Mouse (Mus musculus): ENCODE data around the gene Npsr1. TPM values are rescaled to one million over a fixed set of nuclear protein-coding genes. Genes with fewer than 3 reads are reported as not detected.

Gene Npsr1
- polyA plus RNA-seq, 2 experiments, result 0.02 to 0.13 TPM

DNA sequence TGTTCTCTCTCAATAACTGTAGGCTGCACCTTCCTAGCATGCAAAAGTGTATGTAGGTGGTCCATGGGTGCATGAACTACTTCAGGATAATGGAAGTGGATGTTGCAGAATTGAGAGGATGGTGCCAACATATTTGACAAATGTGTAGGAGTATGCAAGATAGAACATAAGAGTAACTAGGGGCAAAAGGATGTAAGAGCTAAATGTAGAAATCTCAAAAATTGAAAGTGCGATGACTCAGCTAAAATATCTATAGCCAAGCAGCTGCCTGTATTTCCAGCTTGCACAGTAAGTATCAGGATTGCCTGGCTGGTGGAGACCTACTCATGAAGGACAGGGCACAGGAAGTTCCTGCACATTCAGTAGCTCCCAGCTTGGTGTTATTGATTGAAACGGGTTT, 46.5 kb downstream of the Npsr1 start:
- H3K9ac ChIP-seq (replicated peaks), result no peak overlapping the region
- DNase-seq (ENCODE audit: low read depth in 3 of 3, low spot score in 3 of 3) (no peak), ATAC-seq (ENCODE audit: insufficient read depth) (no peak)
- WGBS (ENCODE audit: insufficient replicate concordance), result 66% methylated on average over 2 of the region's 2 CpGs
- H3K27ac ChIP-seq, result no peak overlapping the region
- H3K27me3 ChIP-seq (ENCODE audit: control insufficient read depth, insufficient read depth, low read length), result no peaks in the 10 kb centered on the region
- H3K4me2 ChIP-seq (ENCODE audit: low read depth), result no peak overlapping the region
- TF ChIP-seq CTCF (IDR thresholded peaks at IDR 0.05; ENCODE audit: low read depth), result no peak
- TF ChIP-seq EP300 (IDR thresholded peaks at IDR 0.05; ENCODE audit: low read depth), result no peak
- H3K4me1 ChIP-seq (replicated peaks; ENCODE audit: control insufficient read depth in 2 of 2, insufficient read depth in 2 of 2, low read length in 1 of 2), result no peaks in the 10 kb centered on the region
- no peaks in the 10 kb centered on the region for H3K9me3 ChIP-seq (ENCODE audit: control insufficient read depth, low read length)
- no peak overlapping the region for H3K4me3 ChIP-seq (ENCODE audit: insufficient read depth in 1 of 2, low read depth in 2 of 2, low read length in 2 of 2)
- no peaks in the 10 kb centered on the region for H3K36me3 ChIP-seq (replicated peaks; ENCODE audit: control insufficient read depth, insufficient read depth, low read depth)

DNA sequence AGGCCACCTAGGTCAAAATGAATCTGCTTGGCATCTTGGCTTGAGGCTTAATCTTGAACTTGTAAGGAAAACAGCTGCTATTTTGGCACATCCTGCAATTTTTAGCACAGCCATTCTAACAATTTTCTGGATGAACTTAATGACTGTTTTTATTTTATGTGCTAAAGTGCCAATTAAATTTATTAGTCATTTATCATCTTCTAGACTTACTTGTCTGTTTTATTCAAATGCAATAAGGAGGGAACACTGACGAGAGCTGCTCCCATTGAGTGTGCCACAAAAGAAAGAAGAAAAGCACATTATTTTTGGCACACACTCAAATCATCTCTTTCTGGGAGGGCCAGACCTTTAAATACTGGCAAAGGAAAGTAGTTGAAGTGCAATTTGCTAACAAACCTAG, 59.4 kb downstream of the Npsr1 start:
- no peaks in the 10 kb centered on the region for H3K4me1 ChIP-seq (replicated peaks; ENCODE audit: control insufficient read depth in 2 of 2, insufficient read depth in 2 of 2, low read length in 1 of 2)
- H3K27me3 ChIP-seq (ENCODE audit: control insufficient read depth, insufficient read depth, low read length), result no peaks in the 10 kb centered on the region
- ATAC-seq (ENCODE audit: insufficient read depth), result no peak
- H3K4me3 ChIP-seq (ENCODE audit: insufficient read depth in 1 of 2, low read depth in 2 of 2, low read length in 2 of 2), result no peak overlapping the region
- H3K9me3 ChIP-seq (ENCODE audit: control insufficient read depth, low read length), result no peaks in the 10 kb centered on the region
- H3K9ac ChIP-seq (replicated peaks), result no peak overlapping the region
- WGBS (ENCODE audit: insufficient replicate concordance), result 57% methylated on average over 1 of the region's 1 CpGs
- H3K36me3 ChIP-seq (replicated peaks; ENCODE audit: control insufficient read depth, insufficient read depth, low read depth), result no peaks in the 10 kb centered on the region
- no peak for DNase-seq (ENCODE audit: low read depth in 3 of 3, low spot score in 3 of 3)
- H3K4me2 ChIP-seq (ENCODE audit: low read depth), result no peak overlapping the region
- TF ChIP-seq EP300 (IDR thresholded peaks at IDR 0.05; ENCODE audit: low read depth), result no peak
- TF ChIP-seq CTCF (IDR thresholded peaks at IDR 0.05; ENCODE audit: low read depth), result no peak
- H3K27ac ChIP-seq, result no peak overlapping the region

DNA sequence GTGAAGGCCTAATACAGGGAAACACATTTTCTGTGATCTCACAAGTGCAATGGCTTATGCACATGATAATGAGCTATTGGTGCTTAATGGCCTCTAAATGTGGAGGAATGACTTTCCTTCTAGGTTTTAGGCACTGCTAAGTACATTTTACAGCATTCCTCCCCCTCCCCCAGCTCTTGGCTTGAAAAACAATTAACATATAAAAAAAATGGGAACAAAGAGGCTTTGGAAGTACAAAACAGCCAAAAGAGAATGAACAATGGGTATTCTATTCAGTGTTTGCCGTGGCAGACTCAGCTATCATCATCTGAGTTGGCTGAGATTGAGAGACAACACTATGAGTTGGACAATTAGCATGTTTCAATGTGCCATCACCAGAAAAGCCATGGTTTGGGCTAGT, 62.6 kb downstream of the Npsr1 start:
- Histone ChIP-seq H3K27ac (no peak overlapping the region), H3K9ac (replicated peaks) (no peak overlapping the region), H3K36me3 (replicated peaks; ENCODE audit: control insufficient read depth, insufficient read depth, low read depth) (no peaks in the 10 kb centered on the region), H3K9me3 (ENCODE audit: control insufficient read depth, low read length) (no peaks in the 10 kb centered on the region), H3K4me3 (ENCODE audit: insufficient read depth in 1 of 2, low read depth in 2 of 2, low read length in 2 of 2) (no peak overlapping the region), H3K4me2 (ENCODE audit: low read depth) (no peak overlapping the region), H3K4me1 (replicated peaks; ENCODE audit: control insufficient read depth in 2 of 2, insufficient read depth in 2 of 2, low read length in 1 of 2) (no peaks in the 10 kb centered on the region), H3K27me3 (ENCODE audit: control insufficient read depth, insufficient read depth, low read length) (no peaks in the 10 kb centered on the region)
- DNase-seq (ENCODE audit: low read depth in 3 of 3, low spot score in 3 of 3) (no peak), ATAC-seq (ENCODE audit: insufficient read depth) (no peak)
- 38% methylated on average over 1 of the region's 1 CpGs for WGBS (ENCODE audit: insufficient replicate concordance)
- TF ChIP-seq CTCF (IDR thresholded peaks at IDR 0.05; ENCODE audit: low read depth) (no peak), EP300 (IDR thresholded peaks at IDR 0.05; ENCODE audit: low read depth) (no peak)

DNA sequence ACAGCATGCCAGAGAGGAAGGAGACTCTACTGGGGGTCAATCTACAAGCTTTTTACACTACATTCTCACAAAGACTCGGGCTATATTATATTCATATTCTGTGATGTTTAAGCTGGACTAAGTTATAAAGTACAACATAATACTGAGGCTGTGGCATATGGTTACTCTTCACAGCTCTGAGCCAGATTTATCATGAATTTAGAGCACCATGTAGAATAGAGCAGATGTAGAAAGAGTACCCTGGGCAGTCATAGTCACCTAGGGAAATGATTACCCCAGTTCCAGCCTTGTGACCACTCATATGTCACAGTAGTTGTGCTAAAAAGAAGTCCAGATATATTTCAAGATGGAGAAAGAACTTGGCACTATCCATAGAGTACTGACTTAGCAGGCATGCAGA, 70.7 kb downstream of the Npsr1 start:
- Histone ChIP-seq H3K4me2 (ENCODE audit: low read depth) (no peak overlapping the region), H3K4me3 (ENCODE audit: insufficient read depth in 1 of 2, low read depth in 2 of 2, low read length in 2 of 2) (no peak overlapping the region), H3K9ac (replicated peaks) (no peak overlapping the region), H3K27ac (no peak overlapping the region), H3K4me1 (replicated peaks; ENCODE audit: control insufficient read depth in 2 of 2, insufficient read depth in 2 of 2, low read length in 1 of 2) (no peaks in the 10 kb centered on the region), H3K27me3 (ENCODE audit: control insufficient read depth, insufficient read depth, low read length) (no peaks in the 10 kb centered on the region), H3K36me3 (replicated peaks; ENCODE audit: control insufficient read depth, insufficient read depth, low read depth) (no peaks in the 10 kb centered on the region), H3K9me3 (ENCODE audit: control insufficient read depth, low read length) (no peaks in the 10 kb centered on the region)
- ATAC-seq (ENCODE audit: insufficient read depth), result no peak
- 60% methylated on average over 1 of the region's 1 CpGs for WGBS (ENCODE audit: insufficient replicate concordance)
- DNase-seq (ENCODE audit: low read depth in 3 of 3, low spot score in 3 of 3), result no peak
- TF ChIP-seq EP300 (IDR thresholded peaks at IDR 0.05; ENCODE audit: low read depth) (no peak), CTCF (IDR thresholded peaks at IDR 0.05; ENCODE audit: low read depth) (no peak)

DNA sequence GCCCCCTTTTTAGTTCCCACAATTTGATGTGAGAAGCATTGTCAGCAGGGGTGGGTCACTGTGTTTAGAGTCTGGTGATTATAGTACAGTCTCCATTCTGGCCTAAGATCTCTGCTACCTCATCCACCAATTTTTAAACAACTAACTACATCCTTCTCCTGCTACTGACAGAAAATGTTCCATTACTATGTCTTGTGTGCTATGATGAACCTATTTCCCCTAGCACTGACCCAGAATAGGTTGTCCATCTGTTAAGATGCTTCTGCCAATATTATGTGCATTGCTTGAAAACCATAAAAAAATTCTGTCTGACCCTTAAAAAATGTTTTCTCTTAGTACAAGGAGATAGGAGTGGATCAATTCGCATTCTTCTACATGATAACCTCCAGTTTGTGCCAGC, 72.9 kb downstream of the Npsr1 start:
- Histone ChIP-seq H3K36me3 (replicated peaks; ENCODE audit: control insufficient read depth, insufficient read depth, low read depth) (no peaks in the 10 kb centered on the region), H3K27ac (no peak overlapping the region), H3K4me3 (ENCODE audit: insufficient read depth in 1 of 2, low read depth in 2 of 2, low read length in 2 of 2) (no peak overlapping the region), H3K9ac (replicated peaks) (no peak overlapping the region), H3K4me2 (ENCODE audit: low read depth) (no peak overlapping the region), H3K9me3 (ENCODE audit: control insufficient read depth, low read length) (no peaks in the 10 kb centered on the region), H3K27me3 (ENCODE audit: control insufficient read depth, insufficient read depth, low read length) (no peaks in the 10 kb centered on the region), H3K4me1 (replicated peaks; ENCODE audit: control insufficient read depth in 2 of 2, insufficient read depth in 2 of 2, low read length in 1 of 2) (no peaks in the 10 kb centered on the region)
- DNase-seq (ENCODE audit: low read depth in 3 of 3, low spot score in 3 of 3) (no peak), ATAC-seq (ENCODE audit: insufficient read depth) (no peak)
- no peak for TF ChIP-seq EP300 (IDR thresholded peaks at IDR 0.05; ENCODE audit: low read depth)
- no peak for TF ChIP-seq CTCF (IDR thresholded peaks at IDR 0.05; ENCODE audit: low read depth)
- 49% methylated on average over 1 of the region's 1 CpGs for WGBS (ENCODE audit: insufficient replicate concordance)
